Mouse (Mus musculus) spleen, adult 10 weeks (tissue): ENCODE measurements around the gene Vstm2b. TPM values are rescaled to one million over a fixed set of nuclear protein-coding genes. Genes with fewer than 3 reads are reported as not detected.

Source experiments
- polyA plus RNA-seq: library from polyadenylated mRNA; stranded (reverse); fragments of 350-450 nt; fragmentation: Illumina TruSeq; extraction: RNeasy Lipid Tissue Mini Kit (QIAGEN cat#74804); gene quantifications from one replicate; pipeline ENCODE4 v1.2.3, GENCODE M21; 2015; ENCODE audit warnings: low replicate concordance; ENCODE audit not compliant: insufficient read depth

Gene Vstm2b
- polyA plus RNA-seq: 0.17 TPM

GRCm38 (mm10) chr7:40898096-40898710, at the start of gene Vstm2b:
Gene Vstm2b (plus strand): TSS chr7:40898328.

Other genes with a start within 250 kb of the Vstm2b start
- not detected for gene 4930433I11Rik, start 89.2 kb downstream of the Vstm2b start, polyA plus RNA-seq
- gene Gm4884, start 134.4 kb downstream of the Vstm2b start, polyA plus RNA-seq: not detected